Mouse (Mus musculus) intestine, embryonic 15.5 days (tissue): Measurements from ENCODE around the gene Zmynd19. TPM values are rescaled to one million over a fixed set of nuclear protein-coding genes. Genes with fewer than 3 reads are reported as not detected.
"Not testable (repeated sequence)": the region's sequence is repeated elsewhere in the genome, so short reads cannot be mapped to it uniquely, and the experiment has no call there.

ENCODE experiments used
- ATAC-seq: fragments of 200-750 bp; cut with Nextera tagmentation; 2 replicates; pipeline ENCODE4 v1.8.0; 2017; ENCODE audit warnings: moderate TSS enrichment, moderate library complexity
- H3K27ac ChIP-seq: fragments of 300-500 bp; sonication (generic); 2 replicates; pipeline ENCODE4 v1.5.1; 2015; ENCODE audit warnings: mild to moderate bottlenecking, inconsistent platforms
- H3K27me3 ChIP-seq: fragments of 300-500 bp; sonication (generic); replicated peaks from 2 replicates; pipeline ENCODE4 v1.6.1; 2015; ENCODE audit warnings: inconsistent platforms
- H3K36me3 ChIP-seq: fragments of 300-500 bp; sonication (generic); 2 replicates; pipeline ENCODE4 v1.6.1; 2015; ENCODE audit warnings: inconsistent platforms
- H3K4me1 ChIP-seq: fragments of 300-500 bp; sonication (generic); replicated peaks from 2 replicates; pipeline ENCODE4 v1.6.1; 2015; ENCODE audit warnings: inconsistent platforms
- H3K4me2 ChIP-seq: fragments of 300-500 bp; sonication (generic); replicated peaks from 2 replicates; pipeline ENCODE4 v1.6.1; 2015; ENCODE audit warnings: mild to moderate bottlenecking, inconsistent platforms
- H3K4me3 ChIP-seq: fragments of 300-500 bp; sonication (generic); replicated peaks from 2 replicates; pipeline ENCODE4 v1.5.1; 2015; ENCODE audit warnings: inconsistent platforms
- H3K9ac ChIP-seq: fragments of 300-500 bp; sonication (generic); 2 replicates; pipeline ENCODE4 v1.6.1; 2015; ENCODE audit warnings: inconsistent platforms
- H3K9me3 ChIP-seq: fragments of 300-500 bp; sonication (generic); 2 replicates; pipeline ENCODE4 v1.6.1; 2016; ENCODE audit warnings: inconsistent platforms
- WGBS: fragments of 180-500 bp; shearing (Covaris S2); methylation state at CpG from one replicate; pipeline ENCODE4 v1.1.7; 2015; 5-methylcytosine and 5-hydroxymethylcytosine counted together
- polyA plus RNA-seq: library from polyadenylated mRNA; unstranded; fragments of >200 nt; fragmentation: Nextera tagmentation; extraction: Ambion mirVana; gene quantifications from 2 replicates; pipeline ENCODE4 v1.2.1, GENCODE M21; 2015

The Zmynd19 gene
- polyA plus RNA-seq, 1 experiment from 2014 or later = 16.5 TPM

DNA sequence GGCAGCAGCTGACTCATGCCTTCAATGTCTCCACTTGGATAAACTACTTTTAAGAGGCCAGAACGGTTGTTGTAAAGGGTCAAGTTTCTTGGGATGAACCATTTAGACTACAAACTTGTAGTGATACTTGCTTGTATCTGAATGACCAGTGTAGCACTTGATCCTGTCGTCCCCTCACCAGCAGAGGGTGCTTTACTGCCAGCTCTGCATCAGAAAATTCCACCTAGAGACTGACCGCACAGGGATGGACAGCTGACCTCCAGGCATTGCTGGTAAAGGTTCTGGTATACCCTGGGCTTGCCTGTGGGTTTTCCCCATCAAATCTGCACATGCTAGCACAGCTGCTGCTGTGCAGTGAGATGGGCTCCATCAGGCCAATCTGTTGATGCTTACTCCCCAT, 11.3 kb downstream of the Zmynd19 start:
- ATAC-seq = no peak
- Histone ChIP-seq H3K4me2 (no peak overlapping the region), H3K27me3 (no peaks in the 10 kb centered on the region), H3K9me3 (no peaks in the 10 kb centered on the region), H3K4me3 (no peak overlapping the region), H3K9ac (no peak overlapping the region), H3K27ac (no peak overlapping the region), H3K4me1 (peaks cover 7% of the 10 kb centered on the region; the same call in 1 of the 2 replicates), H3K36me3 (peaks cover 15% of the 10 kb centered on the region; the same call in 1 of the 2 replicates)
- WGBS = 29% methylated on average over 3 of the region's 3 CpGs

- Histone ChIP-seq H3K9me3 (no peaks in the 10 kb centered on the region), H3K4me1 (peaks cover 7% of the 10 kb centered on the region; the same call in 1 of the 2 replicates), H3K9ac (peak within 1 kb of the TSS; percentile 88), H3K27ac (0 out of 2 replicates have a peak within 1 kb of the TSS, but pooled peaks have one; percentile 37), H3K4me3 (peak within 1 kb of the TSS; percentile 84), H3K4me2 (peak within 1 kb of the TSS; percentile 67), H3K27me3 (no peaks in the 10 kb centered on the region), H3K36me3 (peaks cover 18% of the 10 kb centered on the region; the same call in 1 of the 2 replicates)
- under 1% methylated on average over 28 of the region's 28 CpGs for WGBS
- ATAC-seq = peak; percentile 95
Observed at GRCm38 (mm10) chr2:24962304-24963000, 12.9 kb downstream of the Zmynd19 start, which contains the start of gene Dph7. Dph7 (plus strand) TSS chr2:24962400.

- no peak for ATAC-seq
- no peak overlapping the region for H3K4me2 ChIP-seq
- peaks cover 18% of the 10 kb centered on the region for H3K36me3 ChIP-seq
- H3K4me3 ChIP-seq = no peak overlapping the region
- peaks cover 9% of the 10 kb centered on the region for H3K4me1 ChIP-seq
- no peaks in the 10 kb centered on the region for H3K27me3 ChIP-seq
- H3K9me3 ChIP-seq = no peaks in the 10 kb centered on the region
- H3K9ac ChIP-seq = no peak overlapping the region
- H3K27ac ChIP-seq = no peak overlapping the region
- 79% methylated on average over 4 of the region's 4 CpGs for WGBS
Observed at GRCm38 (mm10) chr2:24970386-24970785, 20.8 kb downstream of the Zmynd19 start.

- Histone ChIP-seq H3K9ac (peak overlapping the region; percentile 77), H3K27ac (peak overlapping the region; percentile 95), H3K4me1 (peaks cover 14% of the 10 kb centered on the region), H3K4me2 (peak overlapping the region; percentile 97), H3K4me3 (peak overlapping the region; percentile 84)
- under 1% methylated on average over 17 of the region's 17 CpGs for WGBS
- H3K36me3 ChIP-seq, ATAC-seq, H3K27me3 ChIP-seq, H3K9me3 ChIP-seq: not testable (repeated sequence)
Observed at GRCm38 (mm10) chr2:24974452-24974851, 24.9 kb downstream of the Zmynd19 start.

GRCm38 (mm10) chr2:24974906-24975703, 25.5 kb downstream of the Zmynd19 start, which contains the start of gene Mrpl41:
Mrpl41 (minus strand) TSS chr2:24975098.
- under 1% methylated on average over 64 of the region's 64 CpGs for WGBS
- 0 out of 2 replicates have a peak, but pooled peaks cover 4% of the 10 kb centered on the region for H3K36me3 ChIP-seq
- peak within 1 kb of the TSS; percentile 97 for H3K4me2 ChIP-seq
- peak within 1 kb of the TSS; percentile 84 for H3K4me3 ChIP-seq
- H3K27ac ChIP-seq = peak within 1 kb of the TSS; percentile 95
- H3K9ac ChIP-seq = peak within 1 kb of the TSS; percentile 77
- no peaks in the 10 kb centered on the region for H3K9me3 ChIP-seq
- ATAC-seq = peak; percentile 99
- H3K4me1 ChIP-seq = peaks cover 14% of the 10 kb centered on the region
- H3K27me3 ChIP-seq = no peaks in the 10 kb centered on the region

DNA sequence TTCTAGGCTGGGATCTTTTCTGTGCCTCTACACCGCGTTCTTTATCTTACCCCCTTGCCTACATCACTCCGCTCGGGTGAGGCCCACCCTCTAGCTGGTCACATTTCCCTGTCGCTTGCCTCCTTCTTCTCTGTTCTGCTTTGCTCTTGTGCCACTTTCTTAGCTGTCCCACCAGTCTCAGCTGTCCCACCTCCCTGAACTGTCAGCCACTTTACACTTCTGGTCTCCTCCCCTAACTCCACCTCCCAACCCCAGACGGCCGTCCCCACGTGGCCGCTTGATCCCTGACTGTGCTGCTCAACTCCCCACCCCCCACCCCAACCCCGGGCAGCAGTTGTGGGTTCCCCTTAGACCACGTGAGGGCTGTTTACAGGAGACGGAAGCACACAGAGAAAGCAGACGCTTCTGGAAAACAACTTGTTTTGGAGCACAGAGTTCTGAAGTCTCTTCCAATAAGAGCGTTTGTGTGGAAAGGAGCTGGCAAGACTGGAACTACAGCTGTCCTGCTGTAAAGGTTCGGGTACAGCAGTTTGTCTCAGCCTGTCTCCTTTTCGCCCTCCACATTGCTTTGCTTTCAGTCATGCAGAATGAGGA, 26.2 kb downstream of the Zmynd19 start, which contains the start of gene Pnpla7:
Gene Pnpla7 (plus strand): TSS at position 330 of the 594 bp plus-strand sequence.
- Histone ChIP-seq H3K27me3 (no peaks in the 10 kb centered on the region), H3K27ac (peak within 1 kb of the TSS; percentile 95), H3K4me2 (peak within 1 kb of the TSS; percentile 97), H3K9me3 (no peaks in the 10 kb centered on the region), H3K4me1 (peaks cover 14% of the 10 kb centered on the region), H3K4me3 (peak within 1 kb of the TSS; percentile 84), H3K9ac (peak within 1 kb of the TSS; percentile 77), H3K36me3 (0 out of 2 replicates have a peak, but pooled peaks cover 4% of the 10 kb centered on the region)
- peak; percentile 78 for ATAC-seq
- WGBS = under 1% methylated on average over 16 of the region's 16 CpGs

DNA sequence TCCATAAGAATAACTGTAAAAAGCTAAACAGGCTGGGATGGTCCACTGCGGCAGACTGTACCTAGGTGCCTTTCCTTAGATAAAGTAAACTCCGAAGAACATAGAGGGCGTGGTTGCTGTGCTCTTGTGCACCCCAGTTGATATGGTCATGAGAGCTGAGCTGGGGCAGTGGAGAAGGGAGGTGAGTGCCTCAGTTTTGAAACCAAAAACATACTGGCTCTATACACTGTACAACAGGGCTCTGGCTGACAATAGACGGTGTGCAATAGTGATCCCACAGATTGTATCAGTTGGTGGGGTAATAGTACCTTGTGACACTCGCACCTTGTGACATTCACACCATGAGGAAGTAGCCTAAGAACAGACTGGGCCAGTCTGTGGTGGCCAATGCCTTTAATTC, 27.4 kb downstream of the Zmynd19 start:
- Histone ChIP-seq H3K9ac (no peak overlapping the region), H3K36me3 (no peaks in the 10 kb centered on the region), H3K4me3 (no peak overlapping the region), H3K4me1 (peaks cover 14% of the 10 kb centered on the region), H3K4me2 (no peak overlapping the region), H3K9me3 (no peaks in the 10 kb centered on the region), H3K27ac (no peak overlapping the region), H3K27me3 (no peaks in the 10 kb centered on the region)
- ATAC-seq = no peak
- WGBS = 84% methylated on average over 5 of the region's 5 CpGs

- H3K27ac ChIP-seq = no peak overlapping the region
- WGBS = 42% methylated on average over 2 of the region's 2 CpGs
- H3K4me3 ChIP-seq = no peak overlapping the region
- no peak overlapping the region for H3K4me2 ChIP-seq
- H3K9ac ChIP-seq = no peak overlapping the region
- no peak for ATAC-seq
- no peaks in the 10 kb centered on the region for H3K27me3 ChIP-seq
- no peaks in the 10 kb centered on the region for H3K36me3 ChIP-seq
- H3K4me1 ChIP-seq = no peaks in the 10 kb centered on the region
- H3K9me3 ChIP-seq = no peaks in the 10 kb centered on the region
Observed at GRCm38 (mm10) chr2:24987762-24988161, 38.2 kb downstream of the Zmynd19 start.

GRCm38 (mm10) chr2:24995332-24995731, 45.7 kb downstream of the Zmynd19 start:
- no peaks in the 10 kb centered on the region for H3K27me3 ChIP-seq
- ATAC-seq = no peak
- no peak overlapping the region for H3K9ac ChIP-seq
- H3K4me3 ChIP-seq = no peak overlapping the region
- no peaks in the 10 kb centered on the region for H3K4me1 ChIP-seq
- no peak overlapping the region for H3K27ac ChIP-seq
- H3K9me3 ChIP-seq = no peaks in the 10 kb centered on the region
- no peaks in the 10 kb centered on the region for H3K36me3 ChIP-seq
- no peak overlapping the region for H3K4me2 ChIP-seq
- WGBS = 94% methylated on average over 6 of the region's 6 CpGs

DNA sequence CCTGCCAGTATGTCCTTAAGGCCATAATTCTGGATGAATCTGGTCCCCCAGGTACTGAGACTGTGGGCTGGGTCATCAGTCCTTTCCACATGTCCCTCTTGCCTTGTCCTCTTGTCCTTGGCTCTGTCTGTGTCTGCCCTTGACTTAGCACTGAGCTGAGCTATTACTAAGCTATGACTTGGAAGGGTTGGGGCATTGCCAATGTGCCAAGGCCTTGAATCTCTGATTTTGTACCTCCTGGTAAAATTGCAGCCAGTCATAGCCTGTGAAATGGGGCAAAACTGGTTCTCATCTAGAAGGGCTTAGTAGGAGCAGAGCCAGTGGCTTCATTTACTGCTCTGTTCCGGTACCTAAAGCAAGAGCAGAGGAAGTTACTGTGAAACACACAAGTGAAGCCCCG, 46.9 kb downstream of the Zmynd19 start:
- ATAC-seq = no peak
- Histone ChIP-seq H3K4me2 (no peak overlapping the region), H3K9ac (no peak overlapping the region), H3K36me3 (no peaks in the 10 kb centered on the region), H3K9me3 (no peaks in the 10 kb centered on the region), H3K27me3 (no peaks in the 10 kb centered on the region), H3K4me1 (no peaks in the 10 kb centered on the region), H3K4me3 (no peak overlapping the region), H3K27ac (no peak overlapping the region)
- WGBS = 90% methylated on average over 2 of the region's 2 CpGs

GRCm38 (mm10) chr2:25000544-25001235, 51.1 kb downstream of the Zmynd19 start:
- Histone ChIP-seq H3K36me3 (no peaks in the 10 kb centered on the region), H3K27me3 (no peaks in the 10 kb centered on the region), H3K27ac (no peak overlapping the region), H3K4me3 (no peak overlapping the region), H3K4me1 (no peaks in the 10 kb centered on the region), H3K9ac (no peak overlapping the region), H3K9me3 (no peaks in the 10 kb centered on the region), H3K4me2 (no peak overlapping the region)
- ATAC-seq = no peak
- 72% methylated on average over 3 of the region's 3 CpGs for WGBS
